Mouse (Mus musculus) midbrain, embryonic 13.5 days (tissue): Measurements from ENCODE around the gene Gnpda2. TPM values are rescaled to one million over a fixed set of nuclear protein-coding genes. Genes with fewer than 3 reads are reported as not detected.

ENCODE experiments used
- polyA plus RNA-seq: library from polyadenylated mRNA; unstranded; fragments of >200 nt; fragmentation: Nextera tagmentation; extraction: Ambion mirVana; gene quantifications from 2 replicates; pipeline ENCODE4 v1.2.1, GENCODE M21; 2015

Gnpda2 gene
- polyA plus RNA-seq, 1 experiment from 2014 or later = 34.3 TPM

Other genes with a start within 250 kb of the Gnpda2 start
- not detected in 2 replicates for gene Yipf7, start 49.7 kb downstream of the Gnpda2 start, polyA plus RNA-seq
- 52.0 and 53.4 TPM in 2 replicates for gene Guf1, start 35.4 kb downstream of the Gnpda2 start, polyA plus RNA-seq